Mouse (Mus musculus) megakaryocyte, embryonic 14.5 days (primary cell): ENCODE results near the gene Lag3. TPM values are rescaled to one million over a fixed set of nuclear protein-coding genes. Genes with fewer than 3 reads are reported as not detected.
A peak's percentile ranks its signal among the peaks of the same experiment; 100 is the strongest.

ENCODE experiments used
- H3K27me3 ChIP-seq: replicated peaks from 2 replicates; pipeline ENCODE3; 2012; ENCODE audit warnings: inconsistent platforms
- H3K36me3 ChIP-seq: replicated peaks from 2 replicates; pipeline ENCODE3; 2012; ENCODE audit warnings: low read length, inconsistent platforms, mixed read lengths
- H3K4me1 ChIP-seq: 2 replicates; pipeline ENCODE4 v1.6.1; 2012; ENCODE audit warnings: inconsistent platforms
- H3K4me3 ChIP-seq: replicated peaks from 2 replicates; pipeline ENCODE3; 2012; ENCODE audit warnings: moderate library complexity, mild to moderate bottlenecking, inconsistent platforms
- H3K9me3 ChIP-seq: 2 replicates; pipeline ENCODE4 v1.6.1; 2012; ENCODE audit warnings: inconsistent platforms
- FLI1 ChIP-seq: IDR thresholded peaks from 2 replicates; pipeline ENCODE4 v1.6.1; 2012; ENCODE audit warnings: low read length, inconsistent platforms, mixed read lengths
- GATA1 ChIP-seq: IDR thresholded peaks from 3 replicates; pipeline ENCODE4 v1.6.1; 2012; ENCODE audit warnings: mixed read lengths, low read length, inconsistent platforms, borderline replicate concordance
- polyA plus RNA-seq: library from polyadenylated mRNA; stranded (reverse); fragments of >175 nt; gene quantifications from 2 replicates; pipeline ENCODE4 v1.2.3, GENCODE M21; 2012; ENCODE audit warnings: low replicate concordance; ENCODE audit not compliant: insufficient read depth

Gene Lag3
- polyA plus RNA-seq, 1 experiment, result 0.62 TPM

DNA sequence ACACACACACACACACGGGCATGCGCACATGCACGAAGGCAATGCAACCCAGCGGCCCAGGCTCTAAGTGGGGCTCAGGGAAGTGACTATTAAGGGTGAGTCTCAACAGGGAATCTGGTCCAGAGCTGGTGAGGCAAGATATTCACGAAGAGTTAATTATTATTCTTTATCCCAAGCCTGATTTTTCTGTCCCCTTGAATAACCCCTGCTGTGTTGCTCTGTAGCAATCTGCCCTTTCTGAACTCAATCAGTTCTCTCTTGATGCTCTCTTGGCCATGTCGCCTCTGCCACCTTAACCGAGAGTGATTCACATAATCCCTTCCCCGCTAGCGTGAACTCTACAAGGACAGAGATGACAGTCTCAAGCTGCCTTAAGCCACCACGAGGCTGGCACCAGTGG lies 28.2 kb downstream of the Lag3 start:
- no peaks in the 10 kb centered on the region for H3K36me3 ChIP-seq
- H3K4me3 ChIP-seq, result no peak overlapping the region
- H3K27me3 ChIP-seq, result peaks cover 57% of the 10 kb centered on the region
- no peaks in the 10 kb centered on the region for H3K9me3 ChIP-seq
- no peak for TF ChIP-seq GATA1
- no peak for TF ChIP-seq FLI1
- H3K4me1 ChIP-seq, result peaks cover 21% of the 10 kb centered on the region

DNA sequence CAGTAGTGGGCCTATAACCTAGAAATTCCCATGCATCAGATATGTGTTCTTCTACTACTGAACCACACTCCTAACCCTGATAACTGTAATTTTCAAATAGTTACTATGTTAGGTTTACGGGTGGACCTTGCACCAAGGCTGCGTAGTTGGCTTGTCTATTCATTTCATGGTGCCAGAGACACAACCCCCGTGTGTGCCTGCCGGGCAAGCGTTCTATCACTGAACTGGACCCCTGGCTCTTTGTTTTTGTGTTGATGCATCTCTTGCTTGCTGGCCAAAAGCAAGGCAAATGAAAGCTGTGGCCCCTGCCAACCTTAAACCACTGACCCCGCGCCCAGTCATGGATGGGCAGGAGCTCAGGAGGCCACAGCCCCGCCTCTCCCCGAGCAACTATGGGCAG lies 29.7 kb downstream of the Lag3 start:
- Histone ChIP-seq H3K27me3 (peaks cover 52% of the 10 kb centered on the region), H3K4me1 (peaks cover 21% of the 10 kb centered on the region), H3K9me3 (no peaks in the 10 kb centered on the region), H3K4me3 (peak overlapping the region; percentile 38), H3K36me3 (no peaks in the 10 kb centered on the region)
- TF ChIP-seq FLI1 (no peak), GATA1 (no peak)

DNA sequence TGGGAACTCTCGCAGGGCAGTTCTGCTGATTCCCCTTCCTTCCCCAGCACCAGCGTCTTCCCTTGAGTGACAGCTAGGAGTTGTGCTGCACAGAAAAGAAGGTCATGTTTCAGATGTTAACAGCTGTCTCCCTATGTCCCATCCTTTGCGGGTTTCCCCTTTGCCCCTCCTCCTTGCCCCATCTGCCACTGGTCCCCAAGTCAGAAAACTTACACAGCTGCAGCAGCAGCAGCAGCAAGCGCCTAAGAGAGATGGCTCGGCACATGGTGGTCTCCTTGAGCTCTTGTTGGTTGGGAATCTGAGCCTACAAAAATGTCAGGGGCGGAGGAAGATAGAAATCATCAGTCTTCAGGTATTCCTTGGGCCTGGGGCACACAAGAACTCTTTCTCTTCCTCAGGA lies 32.1 kb downstream of the Lag3 start:
- Histone ChIP-seq H3K4me1 (peaks cover 21% of the 10 kb centered on the region), H3K9me3 (no peaks in the 10 kb centered on the region), H3K27me3 (peaks cover 49% of the 10 kb centered on the region), H3K36me3 (no peaks in the 10 kb centered on the region), H3K4me3 (no peak overlapping the region)
- TF ChIP-seq GATA1, result no peak
- no peak for TF ChIP-seq FLI1

DNA sequence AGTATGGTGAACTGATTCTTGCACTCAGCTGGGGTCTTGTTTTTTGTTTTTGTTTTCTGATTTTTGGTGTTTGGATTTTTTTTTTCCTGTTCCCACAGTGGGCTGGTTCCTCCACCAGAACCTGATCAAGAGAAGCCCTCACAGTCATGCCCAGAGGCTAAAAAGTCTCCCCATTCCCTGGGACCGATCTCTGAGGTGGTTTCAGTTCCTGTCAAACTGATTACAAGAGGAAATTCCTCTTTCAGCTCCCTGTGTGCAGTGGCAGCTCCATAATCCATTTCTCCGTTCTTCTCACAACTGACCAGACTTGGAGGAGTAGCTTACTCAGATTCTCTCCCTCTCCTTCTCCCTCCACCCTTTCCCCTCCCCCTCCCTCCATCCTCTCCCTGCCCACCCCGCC lies 37.2 kb downstream of the Lag3 start:
- Histone ChIP-seq H3K4me1 (peaks cover 25% of the 10 kb centered on the region), H3K36me3 (no peaks in the 10 kb centered on the region), H3K9me3 (peaks cover 7% of the 10 kb centered on the region), H3K4me3 (no peak overlapping the region), H3K27me3 (peaks cover 59% of the 10 kb centered on the region)
- TF ChIP-seq FLI1, result no peak
- TF ChIP-seq GATA1, result no peak

DNA sequence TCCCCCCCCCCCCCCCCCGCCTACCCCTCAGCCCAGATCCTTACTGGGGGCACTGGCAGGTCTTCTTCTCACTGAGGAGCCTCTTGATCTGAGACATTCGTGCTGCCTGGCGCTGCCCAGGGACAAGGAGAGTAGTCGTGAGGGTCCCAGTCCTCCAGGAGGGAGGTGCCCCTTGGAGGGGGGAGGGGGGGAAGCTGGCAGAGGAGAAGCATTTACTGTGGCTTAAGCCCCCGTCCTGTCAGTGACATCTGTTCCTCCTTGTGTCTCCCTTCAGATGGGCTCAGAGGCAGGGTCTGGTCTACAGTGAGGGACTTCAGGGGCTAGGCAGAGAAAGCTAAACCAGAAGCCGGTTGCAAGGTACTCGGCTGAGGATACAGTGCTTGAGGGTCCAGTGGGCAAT lies 44.9 kb downstream of the Lag3 start:
- Histone ChIP-seq H3K4me1 (peaks cover 31% of the 10 kb centered on the region), H3K27me3 (peaks cover 90% of the 10 kb centered on the region), H3K9me3 (peaks cover 7% of the 10 kb centered on the region), H3K4me3 (no peak overlapping the region), H3K36me3 (no peaks in the 10 kb centered on the region)
- TF ChIP-seq FLI1 (no peak), GATA1 (no peak)

- peaks cover 90% of the 10 kb centered on the region for H3K27me3 ChIP-seq
Measured at GRCm38 (mm10) chr6:124865766-124866362, 45.6 kb downstream of the Lag3 start.

GRCm38 (mm10) chr6:124863658-124864298 lies 47.7 kb downstream of the Lag3 start, which contains the start of gene Gpr162:
Gene Gpr162 (minus strand): TSS chr6:124863983.
- no peak for TF ChIP-seq GATA1
- TF ChIP-seq FLI1, result no peak
- H3K4me3 ChIP-seq, result peak within 1 kb of the TSS; percentile 90
- H3K36me3 ChIP-seq, result no peaks in the 10 kb centered on the region
- H3K4me1 ChIP-seq, result peaks cover 39% of the 10 kb centered on the region
- no peaks in the 10 kb centered on the region for H3K9me3 ChIP-seq
- H3K27me3 ChIP-seq, result peaks cover 93% of the 10 kb centered on the region

More at GRCm38 (mm10) chr6:124865766-124866362, 45.6 kb downstream of the Lag3 start:
- H3K4me3 ChIP-seq, result no peak overlapping the region
- TF ChIP-seq FLI1, result no peak
- no peak for TF ChIP-seq GATA1
- H3K9me3 ChIP-seq, result peaks cover 2% of the 10 kb centered on the region
- no peaks in the 10 kb centered on the region for H3K36me3 ChIP-seq
- H3K4me1 ChIP-seq, result peaks cover 31% of the 10 kb centered on the region

DNA sequence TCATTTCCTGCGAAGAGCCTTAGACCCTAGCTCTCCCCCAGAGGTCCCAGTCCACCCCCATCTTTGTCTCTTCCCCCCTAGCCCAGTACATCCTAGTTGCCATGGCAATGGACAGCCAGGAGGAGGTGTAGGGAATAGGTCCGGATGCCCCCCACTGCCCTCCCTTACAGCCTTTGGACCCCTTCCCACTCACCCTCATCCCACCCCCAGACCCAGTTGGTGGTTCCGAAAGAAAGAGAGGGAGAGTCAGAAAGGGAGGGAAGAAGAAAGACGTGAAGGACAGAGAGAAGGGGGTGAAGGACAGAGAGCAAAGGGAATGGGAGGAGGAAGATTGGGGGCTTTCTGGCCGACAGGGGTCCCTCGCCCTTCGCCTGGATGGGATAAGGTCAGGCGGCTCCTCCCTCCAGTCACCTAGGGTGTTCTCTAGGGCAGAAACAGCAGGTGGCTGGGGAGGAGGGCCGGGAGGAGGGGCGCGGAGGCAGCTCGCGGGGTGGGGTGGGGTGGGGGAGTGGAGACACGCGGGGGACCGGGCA lies 48.3 kb downstream of the Lag3 start:
- Histone ChIP-seq H3K4me3 (peak overlapping the region; percentile 90), H3K36me3 (no peaks in the 10 kb centered on the region), H3K4me1 (peaks cover 39% of the 10 kb centered on the region), H3K27me3 (peaks cover 99% of the 10 kb centered on the region), H3K9me3 (no peaks in the 10 kb centered on the region)
- TF ChIP-seq GATA1 (no peak), FLI1 (no peak)

DNA sequence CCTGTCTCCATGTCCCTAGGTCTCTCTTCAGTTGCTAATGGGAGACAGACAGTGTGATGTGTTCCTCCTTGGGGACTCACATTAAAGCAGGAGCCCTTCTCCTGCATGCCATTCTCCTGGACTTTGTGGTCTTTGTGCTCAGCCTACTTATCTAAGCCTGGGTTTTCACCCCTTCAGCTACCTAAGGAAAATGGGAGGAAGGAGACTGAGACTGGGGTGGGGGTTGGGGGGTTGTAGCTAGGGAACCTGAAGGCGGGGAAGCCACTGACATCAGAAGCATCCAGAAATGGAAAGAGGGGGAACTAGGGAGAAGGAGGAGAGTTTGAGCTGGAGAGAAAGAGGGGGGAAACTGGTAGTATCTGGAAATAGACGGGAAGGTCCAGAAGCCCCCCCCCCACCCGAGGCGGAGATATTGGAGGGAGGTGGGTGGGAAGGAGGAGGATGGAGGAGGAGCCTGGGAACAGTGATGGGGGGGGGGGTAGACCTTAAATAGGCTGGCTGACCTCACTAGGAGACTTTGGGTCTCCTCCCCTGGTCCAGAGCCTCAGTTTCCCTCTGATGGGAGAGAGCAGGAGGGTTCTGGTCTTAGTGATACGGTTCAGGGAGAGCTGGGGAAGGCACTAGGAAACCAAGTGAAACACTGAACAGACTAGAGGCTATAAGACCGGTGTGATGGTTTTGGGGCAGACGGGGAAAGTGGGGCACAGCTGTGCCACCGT lies 48.9 kb downstream of the Lag3 start:
- no peak for TF ChIP-seq FLI1
- TF ChIP-seq GATA1, result no peak
- Histone ChIP-seq H3K4me1 (peaks cover 44% of the 10 kb centered on the region), H3K36me3 (no peaks in the 10 kb centered on the region), H3K4me3 (peak overlapping the region; percentile 90), H3K27me3 (peaks cover 99% of the 10 kb centered on the region), H3K9me3 (no peaks in the 10 kb centered on the region)

- no peaks in the 10 kb centered on the region for H3K9me3 ChIP-seq
- peaks cover 51% of the 10 kb centered on the region for H3K4me1 ChIP-seq
- H3K36me3 ChIP-seq, result no peaks in the 10 kb centered on the region
- no peak overlapping the region for H3K4me3 ChIP-seq
- no peak for TF ChIP-seq FLI1
- no peak for TF ChIP-seq GATA1
- H3K27me3 ChIP-seq, result peaks cover 99% of the 10 kb centered on the region
Measured at GRCm38 (mm10) chr6:124861802-124862201, 49.7 kb downstream of the Lag3 start.
